Mouse (Mus musculus) thymus, adult 2 months (tissue): Measurements from ENCODE around the gene Zfp36. TPM values are rescaled to one million over a fixed set of nuclear protein-coding genes. Genes with fewer than 3 reads are reported as not detected.
A peak's percentile ranks its signal among the peaks of the same experiment; 100 is the strongest.
"Not testable (repeated sequence)": the region's sequence is repeated elsewhere in the genome, so short reads cannot be mapped to it uniquely, and the experiment has no call there.

Experiments
- DNase-seq: peaks from one replicate; pipeline ENCODE4 v3.0.0; 2021
- H3K27ac ChIP-seq: fragments of 200-500 bp; 2 replicates; pipeline ENCODE4 v1.5.1; 2012; ENCODE audit warnings: low read length, control low read depth; ENCODE audit not compliant: control insufficient read depth, insufficient read depth
- H3K27me3 ChIP-seq: fragments of 200-500 bp; 2 replicates; pipeline ENCODE4 v1.6.1; 2012; ENCODE audit warnings: mild to moderate bottlenecking, low read length, moderate library complexity, mixed read lengths; ENCODE audit not compliant: control insufficient read depth, insufficient read depth
- H3K36me3 ChIP-seq: fragments of 200-500 bp; 2 replicates; pipeline ENCODE4 v1.6.1; 2012; ENCODE audit warnings: mild to moderate bottlenecking, low read length, moderate library complexity; ENCODE audit not compliant: control insufficient read depth, insufficient read depth
- H3K4me1 ChIP-seq: fragments of 200-500 bp; replicated peaks from 2 replicates; pipeline ENCODE4 v1.6.1; 2012; ENCODE audit warnings: low read length; ENCODE audit not compliant: control insufficient read depth, insufficient read depth
- H3K4me3 ChIP-seq: fragments of 200-500 bp; 2 replicates; pipeline ENCODE4 v1.5.1; 2012; ENCODE audit warnings: mild to moderate bottlenecking, low read length, control low read depth, moderate library complexity; ENCODE audit not compliant: control insufficient read depth, insufficient read depth
- CTCF ChIP-seq: fragments of 200-500 bp; IDR thresholded peaks from 2 replicates; pipeline ENCODE4 v1.5.1; 2012; ENCODE audit warnings: mild to moderate bottlenecking, control low read depth, low read length, moderate library complexity, borderline replicate concordance; ENCODE audit not compliant: control insufficient read depth, poor library complexity, insufficient read depth; ENCODE audit errors: extremely low read depth
- POLR2A ChIP-seq: fragments of 200-500 bp; IDR thresholded peaks from 2 replicates; pipeline ENCODE4 v1.6.1; 2012; ENCODE audit warnings: mild to moderate bottlenecking, low read length, control low read depth, moderate library complexity; ENCODE audit not compliant: control insufficient read depth, poor library complexity, insufficient read depth; ENCODE audit errors: extremely low read depth
- WGBS: fragments of 180-500 bp; shearing (Covaris S2); methylation state at CpG from one replicate; pipeline ENCODE4 v1.1.7; 2018; 5-methylcytosine and 5-hydroxymethylcytosine counted together
- polyA plus RNA-seq: library from polyadenylated mRNA; depleted of rRNA; stranded (reverse); fragments of >200 nt; gene quantifications from 2 replicates; pipeline ENCODE4 v1.2.3, GENCODE M21; 2012

Gene Zfp36
- polyA plus RNA-seq, 1 experiment, result 152 TPM

- Histone ChIP-seq H3K36me3 (peaks cover 22% of the 10 kb centered on the region; the same call in 1 of the 2 replicates), H3K4me3 (peak within 1 kb of the TSS; percentile 70), H3K27me3 (no peaks in the 10 kb centered on the region), H3K4me1 (peaks cover 12% of the 10 kb centered on the region), H3K27ac (no peak within 1 kb of the TSS)
- under 1% methylated on average over 58 of the region's 58 CpGs for WGBS
- DNase-seq, result peak; percentile 95
- TF ChIP-seq POLR2A (peak; percentile 69; the same call in 1 of the 2 replicates), CTCF (no peak)
These were observed 12.6 kb upstream of the Zfp36 start, which contains the start of the genes Med29 and Paf1 for GRCm38 (mm10) chr7:28392429-28393271. Med29 (minus strand) TSS chr7:28392708. Paf1 (plus strand) TSS chr7:28392951.

DNA sequence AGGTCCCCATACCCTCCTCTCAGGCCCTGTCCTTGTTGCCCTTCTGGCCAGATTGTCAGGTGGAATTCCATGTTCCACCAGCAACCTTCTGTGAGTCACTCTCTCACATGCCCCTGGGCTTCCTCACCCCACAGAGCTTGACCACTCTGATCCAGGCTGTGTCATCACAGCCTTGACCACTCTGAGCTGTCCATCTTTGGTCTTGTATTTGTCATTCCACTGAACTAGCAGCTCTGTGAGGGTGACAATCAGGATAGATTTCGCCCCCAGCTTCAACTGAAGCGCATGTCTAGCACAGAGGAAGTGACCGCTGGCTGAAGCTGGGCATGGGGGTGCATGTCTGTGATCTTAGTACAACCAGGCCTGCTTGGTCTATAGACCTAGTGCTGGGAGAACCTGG is 10.3 kb upstream of the Zfp36 start:
- TF ChIP-seq POLR2A, result no peak
- no peak for TF ChIP-seq CTCF
- no peak overlapping the region for H3K4me3 ChIP-seq
- DNase-seq, result no peak
- H3K4me1 ChIP-seq, result peaks cover 23% of the 10 kb centered on the region
- 100% methylated on average over 3 of the region's 3 CpGs for WGBS
- H3K27ac ChIP-seq, result no peak overlapping the region
- peaks cover 6% of the 10 kb centered on the region; the same call in 1 of the 2 replicates for H3K36me3 ChIP-seq
- H3K27me3 ChIP-seq, result no peaks in the 10 kb centered on the region

DNA sequence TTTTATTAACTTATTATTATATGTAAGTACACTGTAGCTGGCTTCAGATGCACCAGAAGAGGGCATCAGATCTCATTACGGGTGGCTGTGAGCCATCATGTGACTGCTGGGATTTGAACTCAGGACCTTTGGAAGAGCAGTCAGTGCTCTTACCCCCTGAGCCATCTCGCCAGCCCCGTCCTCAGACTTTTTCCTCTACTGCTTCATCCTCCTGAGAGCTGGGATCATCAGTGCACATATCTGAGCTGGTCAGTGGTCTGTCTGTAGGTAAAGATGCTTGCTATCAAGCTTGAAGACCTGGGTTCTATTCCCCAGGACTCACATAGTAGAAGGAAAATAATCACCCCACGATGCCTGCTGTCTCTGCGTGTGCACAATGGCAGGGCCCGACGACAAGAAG is 7.3 kb upstream of the Zfp36 start:
- H3K36me3 ChIP-seq, result not testable (repeated sequence)

DNA sequence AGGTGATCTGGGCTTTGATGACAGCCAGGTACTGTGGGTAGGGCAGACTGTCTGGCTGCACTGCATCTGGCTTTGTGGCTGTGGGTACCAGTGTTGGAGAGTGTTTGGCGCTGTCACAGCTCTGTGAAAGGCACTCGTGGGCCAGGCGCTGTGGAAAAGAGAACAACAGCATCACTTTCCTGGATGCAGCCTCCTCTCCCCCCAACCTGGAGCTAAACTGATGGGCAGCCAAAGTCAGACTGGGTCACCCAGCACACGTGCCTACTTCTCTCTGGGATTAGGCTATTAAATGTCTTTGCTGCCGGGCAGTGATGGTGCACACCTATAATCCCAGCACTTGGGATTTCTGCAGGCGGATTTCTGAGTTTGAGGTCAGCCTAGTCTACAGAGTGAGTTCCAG is 6.8 kb upstream of the Zfp36 start:
- peaks cover 43% of the 10 kb centered on the region for H3K4me1 ChIP-seq
- WGBS, result 79% methylated on average over 6 of the region's 6 CpGs
- peak; percentile 11 for DNase-seq

More for the DNA sequence above, 7.3 kb upstream of the Zfp36 start:
- H3K4me3 ChIP-seq, DNase-seq, H3K27ac ChIP-seq, H3K27me3 ChIP-seq: not testable (repeated sequence)
- peaks cover 42% of the 10 kb centered on the region for H3K4me1 ChIP-seq
- 94% methylated on average over 7 of the region's 7 CpGs for WGBS

DNA sequence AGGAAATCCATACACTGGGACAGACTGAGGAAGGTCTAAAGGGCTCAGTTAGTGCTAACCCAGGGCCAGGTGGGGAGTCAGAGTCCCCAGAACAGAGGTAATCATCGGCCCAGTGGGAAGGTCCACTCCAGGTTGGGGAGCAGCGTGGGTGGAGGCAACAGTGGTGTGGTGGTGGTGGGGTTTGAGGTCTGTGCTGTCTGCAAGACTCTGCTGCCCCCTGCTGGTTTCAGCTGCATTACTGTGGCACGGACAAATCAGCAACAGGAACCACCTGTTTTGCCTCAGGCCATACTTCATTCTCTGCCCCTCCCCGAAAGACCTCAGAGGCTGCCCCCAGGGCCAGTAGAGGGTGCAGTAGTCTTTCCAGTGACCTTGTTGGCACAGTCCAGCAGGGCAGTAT is 6.4 kb upstream of the Zfp36 start:
- H3K4me3 ChIP-seq, result no peak overlapping the region
- H3K27ac ChIP-seq, result peak overlapping the region; percentile 98
- peak; percentile 89 for DNase-seq
- peaks cover 44% of the 10 kb centered on the region for H3K4me1 ChIP-seq
- 3% methylated on average over 4 of the region's 4 CpGs for WGBS
- peak; percentile 89 for TF ChIP-seq CTCF
- no peak for TF ChIP-seq POLR2A
- H3K27me3 ChIP-seq, result no peaks in the 10 kb centered on the region
- H3K36me3 ChIP-seq, result peaks cover 6% of the 10 kb centered on the region; the same call in 1 of the 2 replicates

More for the DNA sequence above, 6.8 kb upstream of the Zfp36 start:
- not testable (repeated sequence) for H3K36me3 ChIP-seq, H3K27ac ChIP-seq, H3K4me3 ChIP-seq, H3K27me3 ChIP-seq

- Histone ChIP-seq H3K36me3 (peaks cover 6% of the 10 kb centered on the region; the same call in 1 of the 2 replicates), H3K4me3 (no peak overlapping the region), H3K27me3 (no peaks in the 10 kb centered on the region), H3K27ac (peak overlapping the region; percentile 98), H3K4me1 (peaks cover 48% of the 10 kb centered on the region)
- TF ChIP-seq CTCF (no peak), POLR2A (no peak)
- DNase-seq, result peak; percentile 26
- WGBS, result 66% methylated on average over 7 of the region's 7 CpGs
These were observed 6.0 kb upstream of the Zfp36 start for GRCm38 (mm10) chr7:28386007-28386406.

GRCm38 (mm10) chr7:28385196-28385595 is 5.1 kb upstream of the Zfp36 start:
- peak; percentile 33 for DNase-seq
- Histone ChIP-seq H3K36me3 (peaks cover 1% of the 10 kb centered on the region; the same call in 1 of the 2 replicates), H3K27ac (peak overlapping the region; percentile 98), H3K4me1 (peaks cover 56% of the 10 kb centered on the region), H3K4me3 (no peak overlapping the region), H3K27me3 (no peaks in the 10 kb centered on the region)
- 45% methylated on average over 9 of the region's 9 CpGs for WGBS
- TF ChIP-seq CTCF (no peak), POLR2A (no peak)
